Mouse (Mus musculus): ENCODE data around the gene Clec4a1. TPM values are rescaled to one million over a fixed set of nuclear protein-coding genes. Genes with fewer than 3 reads are reported as not detected.
A peak's percentile ranks its signal among the peaks of the same experiment; 100 is the strongest.

Gene Clec4a1
- polyA plus RNA-seq, 1 experiment, result 4.9 TPM

DNA sequence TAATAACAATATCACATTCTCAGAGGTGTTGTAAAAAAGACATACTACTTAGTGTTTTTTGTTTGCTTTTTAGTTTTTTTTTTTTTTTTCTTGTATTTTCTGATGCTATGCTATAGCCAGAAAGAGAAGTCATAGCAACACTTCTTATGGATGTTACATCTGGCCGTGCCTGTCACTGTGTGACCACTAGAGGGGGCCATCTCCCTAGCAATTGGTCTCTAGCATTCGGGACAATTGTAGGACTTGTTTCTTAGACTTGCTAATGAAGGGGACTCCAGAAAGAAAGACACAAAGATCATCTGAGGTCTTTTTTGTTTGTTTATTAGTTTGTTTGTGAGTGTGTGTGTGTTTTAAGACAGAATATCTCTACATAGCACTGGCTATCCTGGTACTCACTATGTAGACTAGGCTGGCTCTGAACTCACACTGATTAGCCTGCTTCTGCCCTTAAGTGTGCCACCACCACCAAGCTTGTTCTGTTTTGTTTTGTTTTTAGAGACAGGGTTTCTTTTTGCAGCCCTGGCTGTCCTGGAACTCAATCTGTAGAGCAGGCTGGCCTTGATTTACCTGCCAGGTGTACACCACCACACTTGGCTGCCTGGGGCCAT lies 29.1 kb upstream of the Clec4a1 start:
- WGBS, result 14% methylated on average over 2 of the region's 2 CpGs

DNA sequence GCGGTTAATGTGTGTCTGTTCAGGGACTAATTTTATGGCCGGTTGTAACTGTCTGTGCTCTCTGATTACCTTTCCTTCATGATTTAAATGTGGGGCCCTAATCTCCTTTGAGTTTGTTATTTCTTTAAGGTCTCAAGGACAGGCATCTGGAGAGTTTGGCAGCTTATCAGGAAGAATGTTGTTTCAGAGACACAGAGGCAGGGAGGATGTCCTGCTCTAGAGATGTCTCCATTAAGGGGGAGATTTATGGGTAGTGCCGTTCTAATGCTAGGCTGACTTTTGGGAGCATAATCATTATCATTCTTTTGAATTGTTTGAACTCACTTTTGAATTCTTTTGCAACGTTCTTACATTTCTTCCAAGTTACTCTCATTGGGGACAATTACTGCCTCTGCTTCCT lies 1.7 kb upstream of the Clec4a1 start:
- DNase-seq, result no peak
- TF ChIP-seq POLR2A (IDR thresholded peaks at IDR 0.05; ENCODE audit: borderline replicate concordance, extremely low read depth, low read depth, low read length) (no peak), CTCF (IDR thresholded peaks at IDR 0.05; ENCODE audit: insufficient read depth, low read length) (no peak)
- no peaks in the 10 kb centered on the region for H3K4me1 ChIP-seq (ENCODE audit: control insufficient read depth, insufficient read depth, low read length)
- 44% methylated on average over 4 of the region's 4 CpGs for WGBS
- H3K4me3 ChIP-seq (replicated peaks; ENCODE audit: extremely low read depth, low read depth, low read length), result no peak overlapping the region

More for the DNA sequence above, 29.1 kb upstream of the Clec4a1 start:
- TF ChIP-seq CTCF (IDR thresholded peaks at IDR 0.05; ENCODE audit: insufficient read depth, low read length) (peak; percentile 71), POLR2A (IDR thresholded peaks at IDR 0.05; ENCODE audit: borderline replicate concordance, extremely low read depth, low read depth, low read length) (no peak)
- DNase-seq, result peak; percentile 37
- no peaks in the 10 kb centered on the region for H3K4me1 ChIP-seq (ENCODE audit: control insufficient read depth, insufficient read depth, low read length)
- no peak overlapping the region for H3K4me3 ChIP-seq (replicated peaks; ENCODE audit: extremely low read depth, low read depth, low read length)

DNA sequence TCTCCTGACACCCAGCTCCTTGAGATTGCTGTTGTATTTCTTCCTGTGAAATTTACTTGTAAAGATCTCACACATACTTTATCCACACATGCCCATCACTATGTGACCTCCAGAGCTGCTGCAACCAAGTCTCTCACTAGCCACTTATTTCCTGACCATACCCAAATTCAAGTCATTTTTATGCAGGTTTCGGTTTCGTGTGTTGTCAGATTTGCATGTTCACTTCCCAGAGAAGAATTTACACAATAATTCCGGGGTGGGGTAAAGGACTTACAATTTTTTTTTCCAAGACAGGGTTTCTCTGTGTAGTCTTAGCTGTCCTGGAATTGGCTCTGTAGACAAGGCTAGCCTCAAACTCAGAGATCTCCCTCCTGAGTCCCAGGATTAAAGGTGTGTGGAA lies 13.2 kb downstream of the Clec4a1 start:
- Histone ChIP-seq H3K4me1 (ENCODE audit: control insufficient read depth, insufficient read depth, low read length) (no peaks in the 10 kb centered on the region), H3K4me3 (replicated peaks; ENCODE audit: extremely low read depth, low read depth, low read length) (no peak overlapping the region)
- WGBS, result 79% methylated on average over 3 of the region's 3 CpGs
- TF ChIP-seq CTCF (IDR thresholded peaks at IDR 0.05; ENCODE audit: insufficient read depth, low read length), result no peak
- no peak for TF ChIP-seq POLR2A (IDR thresholded peaks at IDR 0.05; ENCODE audit: borderline replicate concordance, extremely low read depth, low read depth, low read length)
- no peak for DNase-seq

DNA sequence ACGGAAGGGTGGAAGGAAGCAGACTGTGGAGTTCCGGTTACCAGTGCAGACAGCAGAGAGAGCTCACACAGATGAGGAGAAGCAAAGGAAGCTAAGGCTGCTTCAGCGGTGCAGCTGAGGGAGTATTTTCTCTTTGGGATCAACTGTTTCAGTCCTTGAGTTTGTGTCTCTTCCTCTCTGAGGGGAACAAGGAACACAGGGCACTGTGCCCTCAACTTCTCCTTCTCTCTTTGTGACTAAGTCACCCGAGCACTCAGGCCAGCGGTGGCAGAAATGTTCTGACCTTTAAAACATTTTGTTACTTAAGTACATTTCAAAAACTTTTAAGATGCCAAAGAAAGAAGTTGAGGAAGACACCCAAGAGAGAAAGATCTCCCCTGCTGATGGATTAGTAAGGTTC lies 18.0 kb downstream of the Clec4a1 start:
- no peak for DNase-seq
- TF ChIP-seq POLR2A (IDR thresholded peaks at IDR 0.05; ENCODE audit: borderline replicate concordance, extremely low read depth, low read depth, low read length), result no peak
- no peaks in the 10 kb centered on the region for H3K4me1 ChIP-seq (ENCODE audit: control insufficient read depth, insufficient read depth, low read length)
- H3K4me3 ChIP-seq (replicated peaks; ENCODE audit: extremely low read depth, low read depth, low read length), result no peak overlapping the region
- 77% methylated on average over 5 of the region's 5 CpGs for WGBS

DNA sequence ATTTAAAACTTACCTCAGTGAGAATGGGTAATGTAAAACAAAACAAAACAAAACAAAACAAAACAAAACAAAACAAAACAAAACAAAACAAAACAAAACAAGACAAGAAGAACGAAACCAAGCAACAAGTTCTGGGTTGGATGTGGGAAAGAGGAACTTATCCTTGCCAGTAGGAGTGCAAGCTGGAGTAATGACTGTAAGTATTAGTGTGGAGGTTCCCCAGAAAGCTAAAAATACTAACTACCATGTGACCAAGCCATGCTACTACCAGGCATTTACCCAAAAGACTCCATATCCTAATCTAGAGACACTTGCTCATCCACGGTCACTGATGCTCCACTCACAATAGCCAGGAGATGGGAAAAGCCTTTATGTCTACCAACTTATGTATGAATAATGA lies 25.1 kb downstream of the Clec4a1 start:
- no peak for DNase-seq
- WGBS, result 70% methylated on average over 2 of the region's 2 CpGs

DNA sequence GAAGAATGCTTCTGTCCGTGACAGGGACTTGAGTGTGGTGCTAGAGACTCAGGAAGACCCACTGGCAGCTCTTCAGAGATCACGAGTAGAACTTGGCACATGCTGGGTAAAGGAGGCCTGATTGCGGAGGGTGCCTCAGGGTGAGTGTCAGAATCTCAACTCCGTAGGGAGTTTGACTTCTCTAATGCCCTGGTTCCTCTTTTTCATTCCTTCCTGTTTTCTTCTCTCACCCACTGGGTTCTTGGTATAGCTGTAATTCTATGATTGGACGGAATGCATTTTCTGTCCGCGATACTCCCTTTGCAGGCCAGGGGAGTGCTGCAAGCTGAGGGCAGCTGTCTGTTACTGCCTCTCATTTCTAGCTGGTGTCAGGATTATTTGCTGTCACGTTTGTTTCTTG lies 30.8 kb downstream of the Clec4a1 start, which contains the start of gene Clec4a3:
Clec4a3 (plus strand) TSS at position 115 of the 400 bp plus-strand sequence.
- Histone ChIP-seq H3K4me3 (replicated peaks; ENCODE audit: extremely low read depth, low read depth, low read length) (peak within 1 kb of the TSS; percentile 29), H3K4me1 (ENCODE audit: control insufficient read depth, insufficient read depth, low read length) (no peaks in the 10 kb centered on the region)
- WGBS, result 61% methylated on average over 8 of the region's 8 CpGs
- no peak for DNase-seq
- TF ChIP-seq CTCF (IDR thresholded peaks at IDR 0.05; ENCODE audit: insufficient read depth, low read length) (no peak), POLR2A (IDR thresholded peaks at IDR 0.05; ENCODE audit: borderline replicate concordance, extremely low read depth, low read depth, low read length) (peak; percentile 40; the same call in 1 of the 2 replicates)

More for the DNA sequence above, 25.1 kb downstream of the Clec4a1 start:
- H3K4me1 ChIP-seq (ENCODE audit: control insufficient read depth, insufficient read depth, low read length), result no peaks in the 10 kb centered on the region
- H3K4me3 ChIP-seq (replicated peaks; ENCODE audit: extremely low read depth, low read depth, low read length), result no peak overlapping the region
- TF ChIP-seq POLR2A (IDR thresholded peaks at IDR 0.05; ENCODE audit: borderline replicate concordance, extremely low read depth, low read depth, low read length), result no peak
- TF ChIP-seq CTCF (IDR thresholded peaks at IDR 0.05; ENCODE audit: insufficient read depth, low read length), result no peak

DNA sequence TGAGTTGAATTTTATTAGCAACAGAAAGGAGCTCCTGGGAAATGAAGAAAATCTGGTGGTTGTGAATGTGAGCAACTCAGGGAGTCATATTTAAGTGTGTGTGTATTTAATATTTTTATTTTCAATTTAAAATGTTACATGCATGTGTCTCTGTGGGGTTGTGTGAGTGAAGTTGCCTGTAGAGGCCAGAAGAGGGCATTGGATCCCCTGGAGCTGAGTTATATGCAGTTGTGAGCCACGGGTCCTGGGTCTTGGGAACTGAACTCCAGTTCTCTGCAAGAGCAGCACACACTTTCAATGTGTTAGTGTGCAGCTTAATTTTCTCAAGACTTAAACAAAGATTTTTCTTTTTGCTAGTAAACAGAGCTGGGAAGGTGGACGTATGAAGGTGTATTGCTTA lies 42.9 kb downstream of the Clec4a1 start:
- no peak for DNase-seq
- Histone ChIP-seq H3K4me1 (ENCODE audit: control insufficient read depth, insufficient read depth, low read length) (no peaks in the 10 kb centered on the region), H3K4me3 (replicated peaks; ENCODE audit: extremely low read depth, low read depth, low read length) (no peak overlapping the region)
- TF ChIP-seq POLR2A (IDR thresholded peaks at IDR 0.05; ENCODE audit: borderline replicate concordance, extremely low read depth, low read depth, low read length), result no peak
- WGBS, result 72% methylated on average over 2 of the region's 2 CpGs

DNA sequence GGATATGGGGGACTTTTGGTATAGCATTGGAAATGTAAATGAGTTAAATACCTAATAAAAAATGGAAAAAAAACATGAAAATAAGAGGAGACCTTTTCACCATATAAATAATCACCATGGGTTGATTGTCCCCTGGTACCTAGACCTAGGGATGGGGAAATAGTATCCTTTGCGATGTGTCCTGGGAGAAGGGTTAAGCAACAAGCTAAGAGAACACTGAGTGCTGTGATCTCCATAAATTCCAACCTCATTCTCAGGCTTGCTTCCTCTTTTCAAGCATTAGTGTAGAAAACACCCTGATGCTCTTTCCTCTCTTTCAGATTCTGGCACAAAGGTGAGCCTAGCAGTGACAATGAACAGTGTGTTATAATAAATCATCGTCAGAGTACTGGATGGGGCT lies 47.4 kb downstream of the Clec4a1 start:
- DNase-seq, result no peak
- Histone ChIP-seq H3K4me3 (replicated peaks; ENCODE audit: extremely low read depth, low read depth, low read length) (no peak overlapping the region), H3K4me1 (ENCODE audit: control insufficient read depth, insufficient read depth, low read length) (no peaks in the 10 kb centered on the region)
- TF ChIP-seq POLR2A (IDR thresholded peaks at IDR 0.05; ENCODE audit: borderline replicate concordance, extremely low read depth, low read depth, low read length) (no peak), CTCF (IDR thresholded peaks at IDR 0.05; ENCODE audit: insufficient read depth, low read length) (no peak)
- WGBS, result 74% methylated on average over 2 of the region's 2 CpGs

Other genes starting within 250 kb of the Clec4a1 start
- 0.09 and 0.28 TPM in 2 replicates for gene Nanog, start 214.4 kb upstream of the Clec4a1 start, polyA plus RNA-seq (2012; rRNA removed)
- 2.6 and 7.4 TPM in 2 replicates for gene Slc2a3, start 120.2 kb upstream of the Clec4a1 start, polyA plus RNA-seq (2012; rRNA removed)
- gene Foxj2, start 101.9 kb upstream of the Clec4a1 start, polyA plus RNA-seq (2012; rRNA removed), result 16.5 and 19.9 TPM in 2 replicates
- gene C3ar1, start 65.7 kb upstream of the Clec4a1 start, polyA plus RNA-seq (2012; rRNA removed), result 1.9 and 3.7 TPM in 2 replicates
- 11.5 and 16.7 TPM in 2 replicates for gene Necap1, start 47.4 kb upstream of the Clec4a1 start, polyA plus RNA-seq (2012; rRNA removed)
- 1.7 and 4.6 TPM in 2 replicates for gene Clec4a3, start 30.7 kb downstream of the Clec4a1 start, polyA plus RNA-seq (2012; rRNA removed)
- not detected in 2 replicates for gene Clec4a4, start 68.5 kb downstream of the Clec4a1 start, polyA plus RNA-seq (2012; rRNA removed)
- gene Clec4b1, start 128.1 kb downstream of the Clec4a1 start, polyA plus RNA-seq (2012; rRNA removed), result 1.7 and 2.9 TPM in 2 replicates
- 1.9 and 7.2 TPM in 2 replicates for gene Clec4a2, start 184.6 kb downstream of the Clec4a1 start, polyA plus RNA-seq (2012; rRNA removed)